Mouse (Mus musculus) Patski (cell line): ENCODE results near the gene Pde4a. TPM values are rescaled to one million over a fixed set of nuclear protein-coding genes. Genes with fewer than 3 reads are reported as not detected.

Experiments
- ATAC-seq: fragments of 100-300 bp; one replicate; pipeline ENCODE4 v1.8.0; 2021
- CTCF ChIA-PET: fragments of 350-600 bp; sonication (Branson Sonifier 250); formaldehyde crosslinking; loops from one replicate; lab custom pipeline; 2022; ENCODE audit warnings: inconsistent platforms; lab: Charles Lee
- POLR2A ChIA-PET: fragments of 350-600 bp; sonication (Branson Sonifier 250); formaldehyde crosslinking; loops from one replicate; lab custom pipeline; 2022; ENCODE audit warnings: antibody characterized with exemption, inconsistent platforms; lab: Charles Lee
- DNase-seq: peaks from one replicate; pipeline ENCODE4 v3.0.0-alpha.2; 2011; ENCODE audit warnings: low read depth, low spot score
- H3K27me3 ChIP-seq: fragments of 371-371 bp; one replicate; pipeline ENCODE4 v1.5.1; 2021
- CTCF ChIP-seq: fragments of 100-300 bp; IDR thresholded peaks from one replicate; pipeline ENCODE4 v1.5.1; 2021
- in situ Hi-C: fragments of 300-500 bp; cut with MboI; formaldehyde crosslinking; loops from 3 replicates; pipeline ENCODE4 v1.11.1; 2018; ENCODE audit warnings: low pct_unique_long_range_greater_than_20kb, mixed read lengths
- polyA plus RNA-seq: library from polyadenylated mRNA; unstranded; gene quantifications from one replicate; pipeline ENCODE4 v1.2.3, GENCODE M21; 2021

The Pde4a gene
- polyA plus RNA-seq, 1 experiment from 2014 or later: 3.0 TPM

- CTCF ChIA-PET: no interaction called here
Measured at GRCm38 (mm10) chr9:21231551-21231950, 66.0 kb downstream of the Pde4a start.

GRCm38 (mm10) chr9:21232867-21233266 is 67.4 kb downstream of the Pde4a start:
- in situ Hi-C loops: no loop called here
- CTCF ChIA-PET: no interaction called here
- DNase-seq: no peak
- TF ChIP-seq CTCF: no peak
- no peak for ATAC-seq
- no peaks in the 10 kb centered on the region for H3K27me3 ChIP-seq
- POLR2A ChIA-PET: no interaction called here

More at GRCm38 (mm10) chr9:21231551-21231950, 66.0 kb downstream of the Pde4a start:
- in situ Hi-C loops: no loop called here
- DNase-seq (no peak), ATAC-seq (no peak)
- POLR2A ChIA-PET: no interaction called here
- H3K27me3 ChIP-seq: no peaks in the 10 kb centered on the region
- TF ChIP-seq CTCF: no peak

- H3K27me3 ChIP-seq: no peaks in the 10 kb centered on the region
- in situ Hi-C loops: no loop called here
- ChIA-PET POLR2A (no interaction called here), CTCF (interaction anchor here (1.0 to 1.4 kb wide), 3 partner anchors 12 to 124 kb away, joined by 3 to 5 read pairs (median 4); no protein-coding TSS in a partner anchor)
- no peak for ATAC-seq
- TF ChIP-seq CTCF: no peak
- DNase-seq: no peak
Measured at GRCm38 (mm10) chr9:21233366-21233765, 67.9 kb downstream of the Pde4a start.

- no peaks in the 10 kb centered on the region for H3K27me3 ChIP-seq
- ChIA-PET POLR2A (no interaction called here), CTCF (interaction anchor here (1.0 to 1.4 kb wide), 3 partner anchors 12 to 124 kb away, joined by 3 to 5 read pairs (median 4); no protein-coding TSS in a partner anchor)
- in situ Hi-C loops: no loop called here
- DNase-seq (no peak), ATAC-seq (no peak)
- no peak for TF ChIP-seq CTCF
Measured at GRCm38 (mm10) chr9:21233805-21234204, 68.3 kb downstream of the Pde4a start.

GRCm38 (mm10) chr9:21235341-21235740 is 69.8 kb downstream of the Pde4a start:
- in situ Hi-C loops: no loop called here
- ChIA-PET CTCF (interaction anchor here (1.3 kb wide), 1 partner anchor 10 kb away, joined by 3 read pairs; no protein-coding TSS in a partner anchor), POLR2A (no interaction called here)
- DNase-seq (no peak), ATAC-seq (no peak)
- no peaks in the 10 kb centered on the region for H3K27me3 ChIP-seq
- no peak for TF ChIP-seq CTCF

- POLR2A ChIA-PET: interaction anchor here (0.6 kb wide), 1 partner anchor 88 kb away, joined by 3 read pairs; no protein-coding TSS in a partner anchor
- in situ Hi-C loops: no loop called here
- CTCF ChIA-PET: interaction anchor here (0.7 to 1.9 kb wide), 3 partner anchors 15 to 69 kb away, joined by 3 to 4 read pairs (median 4); no protein-coding TSS in a partner anchor
- no peak for DNase-seq
- TF ChIP-seq CTCF: no peak
- no peaks in the 10 kb centered on the region for H3K27me3 ChIP-seq
- no peak for ATAC-seq
Measured at GRCm38 (mm10) chr9:21236991-21237367, 71.5 kb downstream of the Pde4a start.

- DNase-seq (no peak), ATAC-seq (no peak)
- no peaks in the 10 kb centered on the region for H3K27me3 ChIP-seq
- ChIA-PET POLR2A (interaction anchor here (0.6 kb wide), 1 partner anchor 88 kb away, joined by 3 read pairs; no protein-coding TSS in a partner anchor), CTCF (interaction anchor here (0.7 to 1.9 kb wide), 4 partner anchors 14 to 70 kb away, joined by 3 to 4 read pairs (median 4); no protein-coding TSS in a partner anchor)
- in situ Hi-C loops: no loop called here
- TF ChIP-seq CTCF: no peak
Measured at GRCm38 (mm10) chr9:21237368-21238003, 72.0 kb downstream of the Pde4a start.

GRCm38 (mm10) chr9:21238004-21238732 is 72.7 kb downstream of the Pde4a start:
- peak; percentile 8 for ATAC-seq
- peaks cover 4% of the 10 kb centered on the region for H3K27me3 ChIP-seq
- in situ Hi-C loops: no loop called here
- ChIA-PET CTCF (interaction anchor here (1.1 to 1.9 kb wide), 2 partner anchors 15 to 71 kb away, joined by 3 to 4 read pairs; no protein-coding TSS in a partner anchor), POLR2A (interaction anchor here (1.1 kb wide), 1 partner anchor 53 kb away, joined by 4 read pairs; the partner anchor contains the start of gene Cdkn2d)
- TF ChIP-seq CTCF: no peak
- DNase-seq: no peak

GRCm38 (mm10) chr9:21238733-21239464 is 73.4 kb downstream of the Pde4a start, which contains the start of gene Keap1:
Gene Keap1 (minus strand): TSS chr9:21239361.
- no peak for DNase-seq
- ATAC-seq: peak; percentile 84
- ChIA-PET POLR2A (interaction anchor here (0.7 to 1.1 kb wide), 2 partner anchors 27 to 53 kb away, joined by 4 to 5 read pairs; partner anchors contain the start of gene Cdkn2d), CTCF (interaction anchor here (1.1 to 1.9 kb wide), 2 partner anchors 15 to 71 kb away, joined by 3 to 4 read pairs; no protein-coding TSS in a partner anchor)
- no peak for TF ChIP-seq CTCF
- in situ Hi-C loops: no loop called here
- H3K27me3 ChIP-seq: peaks cover 12% of the 10 kb centered on the region

- ATAC-seq (no peak), DNase-seq (no peak)
- peaks cover 17% of the 10 kb centered on the region for H3K27me3 ChIP-seq
- POLR2A ChIA-PET: interaction anchor here (0.6 to 1.1 kb wide), 3 partner anchors 26 to 288 kb away, joined by 3 to 5 read pairs (median 4); partner anchors contain the start of gene Cdkn2d
- in situ Hi-C loops: no loop called here
- no peak for TF ChIP-seq CTCF
- CTCF ChIA-PET: no interaction called here
Measured at GRCm38 (mm10) chr9:21239465-21239848, 73.9 kb downstream of the Pde4a start.
